Mouse (Mus musculus) heart, embryonic 14.5 days (tissue): ENCODE data around the gene Egln2. TPM values are rescaled to one million over a fixed set of nuclear protein-coding genes. Genes with fewer than 3 reads are reported as not detected.

Experiments used
- ATAC-seq: fragments of 200-750 bp; cut with Nextera tagmentation; 2 replicates; pipeline ENCODE4 v1.8.0; 2017; ENCODE audit warnings: low read depth, moderate TSS enrichment; ENCODE audit not compliant: insufficient number of reproducible peaks, insufficient read depth, low FRiP score
- H3K27ac ChIP-seq, 2 experiments: fragments of 200-500 bp in 1 of 2; fragments of 300-500 bp in 1 of 2; sonication (generic) in 1 of 2; replicated peaks in 1 of 2; 2 replicates each; pipeline ENCODE4 v1.5.1; 2012 to 2014; ENCODE audit warnings: low read depth in 2 of 2, low read length in 2 of 2, control low read depth in 1 of 2, mild to moderate bottlenecking in 1 of 2, mixed read lengths in 1 of 2; ENCODE audit not compliant: control insufficient read depth in 1 of 2, insufficient read depth in 1 of 2
- H3K27me3 ChIP-seq: fragments of 300-500 bp; sonication (generic); 2 replicates; pipeline ENCODE4 v1.6.1; 2014; ENCODE audit warnings: mild to moderate bottlenecking, low read length, control low read depth; ENCODE audit not compliant: control insufficient read depth, insufficient read depth
- H3K36me3 ChIP-seq: fragments of 300-500 bp; sonication (generic); 2 replicates; pipeline ENCODE4 v1.6.1; 2014; ENCODE audit warnings: mild to moderate bottlenecking, control low read depth, low read length, mixed read lengths; ENCODE audit not compliant: control insufficient read depth, insufficient read depth
- H3K4me1 ChIP-seq, 2 experiments: fragments of 200-500 bp in 1 of 2; fragments of 300-500 bp in 1 of 2; sonication (generic) in 1 of 2; 2 replicates each; pipeline ENCODE4 v1.6.1; 2012 to 2014; ENCODE audit warnings: low read length in 2 of 2, control low read depth in 1 of 2, mixed read lengths in 1 of 2; ENCODE audit not compliant: control insufficient read depth in 2 of 2, insufficient read depth in 2 of 2
- H3K4me2 ChIP-seq: fragments of 300-500 bp; sonication (generic); 2 replicates; pipeline ENCODE4 v1.6.1; 2014; ENCODE audit warnings: mild to moderate bottlenecking, low read length
- H3K4me3 ChIP-seq, 2 experiments: fragments of 200-500 bp in 1 of 2; fragments of 300-500 bp in 1 of 2; sonication (generic) in 1 of 2; 2 replicates each; pipeline ENCODE4 v1.5.1; 2012 to 2014; ENCODE audit warnings: low read length in 2 of 2, mild to moderate bottlenecking in 2 of 2, control low read depth in 1 of 2, low read depth in 1 of 2, moderate library complexity in 1 of 2; ENCODE audit not compliant: control insufficient read depth in 1 of 2, insufficient read depth in 1 of 2
- H3K9ac ChIP-seq: fragments of 300-500 bp; sonication (generic); 2 replicates; pipeline ENCODE4 v1.6.1; 2014; ENCODE audit warnings: mild to moderate bottlenecking, low read length
- H3K9me3 ChIP-seq: fragments of 300-500 bp; sonication (generic); 2 replicates; pipeline ENCODE4 v1.6.1; 2016; ENCODE audit warnings: low read length, control low read depth; ENCODE audit not compliant: control insufficient read depth
- WGBS: fragments of 180-500 bp; shearing (Covaris S2); extraction: QIAGEN DNeasy Blood & Tissue Kit; methylation state at CpG from one replicate; pipeline ENCODE4 v1.1.7; 2014; 5-methylcytosine and 5-hydroxymethylcytosine counted together
- polyA plus RNA-seq: library from polyadenylated mRNA; unstranded; fragments of >200 nt; fragmentation: Nextera tagmentation; extraction: Ambion mirVana; gene quantifications from 2 replicates; pipeline ENCODE4 v1.2.1, GENCODE M21; 2014

Egln2 gene
- polyA plus RNA-seq, 1 experiment from 2014 or later, result 31.2 TPM

DNA sequence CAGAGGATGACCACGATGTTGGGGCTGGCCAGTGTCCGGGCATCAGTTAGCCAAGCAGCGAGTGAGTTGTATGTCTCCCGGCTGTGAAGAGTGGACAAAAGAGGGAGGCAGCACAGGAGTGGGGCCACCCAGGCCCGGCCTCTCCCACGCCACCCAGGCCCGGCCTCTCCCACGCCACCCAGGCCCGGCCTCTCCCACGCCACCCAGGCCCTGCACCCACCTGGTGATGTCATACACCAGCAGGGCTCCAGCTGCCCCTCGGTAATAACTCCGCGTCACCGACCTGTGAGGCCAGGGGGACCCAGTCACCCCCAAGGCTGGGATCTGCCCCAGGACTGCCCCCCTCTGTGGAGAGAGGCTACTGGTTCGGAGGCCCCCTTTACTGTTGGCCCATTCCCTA lies 7.9 kb upstream of the Egln2 start:
- no peak for ATAC-seq
- Histone ChIP-seq H3K27me3 (no peaks in the 10 kb centered on the region), H3K27ac (no peak overlapping the region), H3K9ac (no peak overlapping the region), H3K4me2 (no peak overlapping the region), H3K36me3 (peaks cover 49% of the 10 kb centered on the region), H3K4me1 (peaks cover 0 to 4% of the 10 kb centered on the region in 2 experiments; a peak in 1 of 4 replicates), H3K9me3 (no peaks in the 10 kb centered on the region), H3K4me3 (no peak overlapping the region)
- 94% methylated on average over 15 of the region's 15 CpGs for WGBS

- Histone ChIP-seq H3K36me3 (peaks cover 49% of the 10 kb centered on the region), H3K4me2 (no peak overlapping the region), H3K9me3 (no peaks in the 10 kb centered on the region), H3K27ac (no peak overlapping the region), H3K4me3 (no peak overlapping the region), H3K27me3 (no peaks in the 10 kb centered on the region), H3K4me1 (peaks cover 7 to 8% of the 10 kb centered on the region in 2 experiments), H3K9ac (no peak overlapping the region)
- WGBS, result 80% methylated on average over 3 of the region's 3 CpGs
- no peak for ATAC-seq
These were observed 4.4 kb upstream of the Egln2 start for GRCm38 (mm10) chr7:27170981-27171380.

DNA sequence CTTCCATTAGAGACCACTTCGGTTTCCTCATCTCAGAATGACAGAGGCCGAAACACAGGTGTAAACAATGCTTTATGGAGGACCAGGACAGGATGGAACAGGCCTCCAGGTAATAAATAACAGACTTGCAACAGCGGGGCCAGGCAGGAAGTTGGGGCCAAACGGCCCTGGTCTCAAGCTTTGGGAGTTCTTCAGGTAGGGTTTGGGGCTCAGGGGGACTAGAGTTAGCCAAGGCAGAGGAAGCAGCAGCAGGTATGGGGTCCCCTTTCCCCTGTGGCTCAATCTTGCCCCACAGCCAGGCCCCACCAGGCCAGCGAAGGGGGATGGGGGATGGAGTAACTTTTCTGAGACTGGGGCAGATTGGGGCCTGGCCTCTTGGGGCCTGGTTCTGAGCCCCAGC lies 1.8 kb upstream of the Egln2 start:
- 92% methylated on average over 5 of the region's 5 CpGs for WGBS
- no peak overlapping the region for H3K27ac ChIP-seq
- H3K27me3 ChIP-seq, result no peaks in the 10 kb centered on the region
- no peak overlapping the region for H3K9ac ChIP-seq
- H3K4me1 ChIP-seq, result peaks cover 19 to 32% of the 10 kb centered on the region in 2 experiments
- no peak for ATAC-seq
- no peak overlapping the region for H3K4me2 ChIP-seq
- no peak overlapping the region for H3K4me3 ChIP-seq
- peaks cover 47% of the 10 kb centered on the region for H3K36me3 ChIP-seq
- no peaks in the 10 kb centered on the region for H3K9me3 ChIP-seq

- H3K9ac ChIP-seq, result peak overlapping the region; percentile 87
- H3K9me3 ChIP-seq, result no peaks in the 10 kb centered on the region
- 69% methylated on average over 11 of the region's 11 CpGs for WGBS
- no peak for ATAC-seq
- peak overlapping the region; percentile 95 to 98 for H3K27ac ChIP-seq
- peaks cover 20 to 40% of the 10 kb centered on the region in 2 experiments for H3K4me1 ChIP-seq
- peaks cover 47% of the 10 kb centered on the region for H3K36me3 ChIP-seq
- no peaks in the 10 kb centered on the region for H3K27me3 ChIP-seq
- peak overlapping the region; percentile 83 for H3K4me2 ChIP-seq
- H3K4me3 ChIP-seq, result peak overlapping the region; percentile 77
These were observed 983 bp upstream of the Egln2 start for GRCm38 (mm10) chr7:27167475-27168094.

DNA sequence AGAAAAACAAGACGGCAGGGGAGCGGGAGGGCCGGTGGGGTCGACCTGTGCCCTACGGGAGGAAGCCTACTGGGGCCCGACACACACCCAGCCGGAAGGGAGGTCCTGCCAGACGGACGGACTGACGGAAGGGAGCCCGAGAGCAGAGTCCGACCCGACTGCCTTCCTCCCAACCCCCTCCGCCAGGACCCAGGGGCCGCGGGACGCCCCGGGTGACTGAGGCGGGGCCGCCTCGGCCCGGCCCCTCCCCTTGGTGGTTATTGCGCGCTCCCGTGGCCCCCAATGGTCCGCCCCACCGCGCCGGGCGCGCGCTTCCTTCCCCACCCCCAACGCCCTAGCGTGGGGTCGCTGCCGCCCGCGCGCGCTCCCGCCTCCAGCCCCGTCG lies 381 bp downstream of the Egln2 start:
- peak overlapping the region; percentile 87 for H3K9ac ChIP-seq
- ATAC-seq, result peak; percentile 81
- WGBS, result 0% methylated on average over 33 of the region's 43 CpGs
- H3K4me1 ChIP-seq, result peaks cover 25 to 48% of the 10 kb centered on the region in 2 experiments
- H3K27me3 ChIP-seq, result no peaks in the 10 kb centered on the region
- no peaks in the 10 kb centered on the region for H3K9me3 ChIP-seq
- peak overlapping the region; percentile 72 to 77 for H3K4me3 ChIP-seq
- H3K36me3 ChIP-seq, result peaks cover 46% of the 10 kb centered on the region
- peak overlapping the region; percentile 83 for H3K4me2 ChIP-seq
- H3K27ac ChIP-seq, result peak overlapping the region; percentile 94 to 98

GRCm38 (mm10) chr7:27165696-27166095 lies 906 bp downstream of the Egln2 start:
- H3K27ac ChIP-seq, result peak overlapping the region; percentile 94 to 98
- peak overlapping the region; percentile 87 for H3K9ac ChIP-seq
- no peak for ATAC-seq
- H3K36me3 ChIP-seq, result peaks cover 45% of the 10 kb centered on the region
- no peaks in the 10 kb centered on the region for H3K9me3 ChIP-seq
- peak overlapping the region; percentile 72 to 77 for H3K4me3 ChIP-seq
- no peaks in the 10 kb centered on the region for H3K27me3 ChIP-seq
- peaks cover 29 to 53% of the 10 kb centered on the region in 2 experiments for H3K4me1 ChIP-seq
- 1% methylated on average over 8 of the region's 8 CpGs for WGBS
- H3K4me2 ChIP-seq, result peak overlapping the region; percentile 83

DNA sequence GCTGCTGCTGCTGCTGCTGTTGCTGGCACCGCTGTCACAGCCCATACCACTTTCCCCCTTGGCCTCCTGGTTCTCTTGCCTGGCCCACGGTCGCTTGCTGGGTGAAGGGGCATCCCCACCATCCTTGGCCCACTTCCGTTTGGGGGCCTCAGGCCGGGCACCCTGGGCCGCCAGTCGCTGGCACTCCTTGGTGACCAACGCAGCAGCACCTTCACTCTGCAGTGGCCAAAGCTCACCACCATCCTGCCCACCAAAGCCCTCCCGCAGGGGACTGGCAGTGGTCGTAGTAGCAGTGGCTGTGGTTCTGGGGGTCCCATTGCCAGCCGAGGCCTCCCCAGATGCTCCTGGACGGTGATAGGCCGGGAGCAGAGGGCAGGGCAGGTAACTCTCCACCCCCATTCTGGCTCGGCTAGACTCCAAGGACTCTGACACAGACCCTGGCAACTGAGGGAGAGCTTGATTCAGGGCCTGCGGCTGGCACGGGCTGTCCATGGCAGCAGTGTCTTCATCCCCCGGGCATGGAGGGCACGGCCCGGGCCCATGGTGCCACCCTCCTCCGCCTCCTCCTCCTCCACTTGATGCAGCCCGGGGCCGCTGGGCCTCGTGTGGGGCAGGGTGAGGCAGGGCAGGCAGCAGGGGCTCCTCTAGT lies 1.5 kb downstream of the Egln2 start:
- H3K4me3 ChIP-seq, result peak overlapping the region; percentile 72 to 77
- H3K4me1 ChIP-seq, result peaks cover 31 to 58% of the 10 kb centered on the region in 2 experiments
- peaks cover 43% of the 10 kb centered on the region for H3K36me3 ChIP-seq
- peak overlapping the region; percentile 87 for H3K9ac ChIP-seq
- ATAC-seq, result no peak
- no peaks in the 10 kb centered on the region for H3K27me3 ChIP-seq
- H3K27ac ChIP-seq, result peak overlapping the region in 1 of 2 experiments; percentile 98; a peak in 1 of 4 replicates
- no peaks in the 10 kb centered on the region for H3K9me3 ChIP-seq
- H3K4me2 ChIP-seq, result peak overlapping the region; percentile 83
- 71% methylated on average over 23 of the region's 23 CpGs for WGBS
